Mouse (Mus musculus) heart, embryonic 12.5 days (tissue): ENCODE results near the gene Leo1. TPM values are rescaled to one million over a fixed set of nuclear protein-coding genes. Genes with fewer than 3 reads are reported as not detected.

Experiments
- ATAC-seq: fragments of 200-750 bp; cut with Nextera tagmentation; 2 replicates; pipeline ENCODE4 v1.8.0; 2017; ENCODE audit warnings: moderate TSS enrichment, moderate library complexity; ENCODE audit not compliant: insufficient number of reproducible peaks, low FRiP score
- H3K27ac ChIP-seq: fragments of 300-500 bp; sonication (generic); 2 replicates; pipeline ENCODE4 v1.5.1; 2016; ENCODE audit warnings: mild to moderate bottlenecking, moderate library complexity; ENCODE audit not compliant: poor library complexity, severe bottlenecking
- H3K27me3 ChIP-seq: fragments of 300-500 bp; sonication (generic); replicated peaks from 2 replicates; pipeline ENCODE4 v1.6.1; 2016; ENCODE audit warnings: mild to moderate bottlenecking, moderate library complexity
- H3K36me3 ChIP-seq: fragments of 300-500 bp; sonication (generic); 2 replicates; pipeline ENCODE4 v1.6.1; 2016; ENCODE audit warnings: mild to moderate bottlenecking, moderate library complexity
- H3K4me1 ChIP-seq: fragments of 300-500 bp; sonication (generic); replicated peaks from 2 replicates; pipeline ENCODE4 v1.6.1; 2016; ENCODE audit warnings: mild to moderate bottlenecking
- H3K4me2 ChIP-seq: fragments of 300-500 bp; sonication (generic); 2 replicates; pipeline ENCODE4 v1.6.1; 2016; ENCODE audit warnings: mild to moderate bottlenecking, moderate library complexity
- H3K4me3 ChIP-seq: fragments of 300-500 bp; sonication (generic); 2 replicates; pipeline ENCODE4 v1.5.1; 2016; ENCODE audit warnings: mild to moderate bottlenecking
- H3K9ac ChIP-seq: fragments of 300-500 bp; sonication (generic); 2 replicates; pipeline ENCODE4 v1.6.1; 2016; ENCODE audit warnings: mild to moderate bottlenecking, moderate library complexity
- H3K9me3 ChIP-seq: fragments of 300-500 bp; sonication (generic); replicated peaks from 2 replicates; pipeline ENCODE4 v1.6.1; 2016; ENCODE audit warnings: mild to moderate bottlenecking, moderate library complexity
- WGBS: fragments of 180-500 bp; shearing (Covaris S2); methylation state at CpG from one replicate; pipeline ENCODE4 v1.1.7; 2016; 5-methylcytosine and 5-hydroxymethylcytosine counted together
- polyA plus RNA-seq: library from polyadenylated mRNA; unstranded; fragments of >200 nt; fragmentation: Nextera tagmentation; extraction: Ambion mirVana; gene quantifications from 2 replicates; pipeline ENCODE4 v1.2.1, GENCODE M21; 2016

Leo1 gene
- polyA plus RNA-seq, 1 experiment from 2014 or later, result 33.8 TPM

- Histone ChIP-seq H3K9ac (no peak overlapping the region), H3K27me3 (no peaks in the 10 kb centered on the region), H3K4me1 (0 out of 2 replicates have a peak, but pooled peaks cover 7% of the 10 kb centered on the region), H3K4me2 (no peak overlapping the region), H3K4me3 (no peak overlapping the region), H3K9me3 (no peaks in the 10 kb centered on the region), H3K27ac (no peak overlapping the region), H3K36me3 (peaks cover 26% of the 10 kb centered on the region)
- ATAC-seq, result 0 out of 2 replicates have a peak, but pooled peaks have one; percentile 55
- WGBS, result 62% methylated on average over 12 of the region's 12 CpGs
These were observed 74.3 kb downstream of the Leo1 start for GRCm38 (mm10) chr9:75515464-75516113.

Other genes starting within 250 kb of the Leo1 start
- 1.2 and 1.3 TPM in 2 replicates for gene Myo5c, start 209.5 kb upstream of the Leo1 start, polyA plus RNA-seq
- gene Gnb5, start 135.2 kb upstream of the Leo1 start, polyA plus RNA-seq, result 58.0 and 59.2 TPM in 2 replicates
- not detected in 2 replicates for gene Bcl2l10, start 93.8 kb upstream of the Leo1 start, polyA plus RNA-seq
- gene Mapk6, start 31.5 kb upstream of the Leo1 start, polyA plus RNA-seq, result 66.9 and 68.4 TPM in 2 replicates
- gene Tmod3, start 118.1 kb downstream of the Leo1 start, polyA plus RNA-seq, result 74.6 and 81.0 TPM in 2 replicates
- 4.9 and 5.0 TPM in 2 replicates for gene Tmod2, start 169.8 kb downstream of the Leo1 start, polyA plus RNA-seq
- 17.8 and 18.8 TPM in 2 replicates for gene Lysmd2, start 184.2 kb downstream of the Leo1 start, polyA plus RNA-seq
- 0.17 and 0.64 TPM in 2 replicates for gene Scg3, start 242.5 kb downstream of the Leo1 start, polyA plus RNA-seq